Mouse (Mus musculus) stomach, embryonic 15.5 days (tissue): Measurements from ENCODE around the gene Ppfibp2. TPM values are rescaled to one million over a fixed set of nuclear protein-coding genes. Genes with fewer than 3 reads are reported as not detected.

ENCODE experiments used
- ATAC-seq: fragments of 200-750 bp; cut with Nextera tagmentation; 2 replicates; pipeline ENCODE4 v1.8.0; 2017; ENCODE audit warnings: low read depth, moderate number of reproducible peaks, moderate TSS enrichment; ENCODE audit not compliant: insufficient read depth, low FRiP score
- H3K27ac ChIP-seq: fragments of 300-500 bp; sonication (generic); 2 replicates; pipeline ENCODE4 v1.5.1; 2015; ENCODE audit warnings: mild to moderate bottlenecking, inconsistent platforms
- H3K27me3 ChIP-seq: fragments of 300-500 bp; sonication (generic); replicated peaks from 2 replicates; pipeline ENCODE4 v1.6.1; 2015; ENCODE audit warnings: inconsistent platforms
- H3K36me3 ChIP-seq: fragments of 300-500 bp; sonication (generic); 2 replicates; pipeline ENCODE4 v1.6.1; 2015; ENCODE audit warnings: inconsistent platforms
- H3K4me1 ChIP-seq: fragments of 300-500 bp; sonication (generic); 2 replicates; pipeline ENCODE4 v1.6.1; 2015; ENCODE audit warnings: inconsistent platforms
- H3K4me2 ChIP-seq: fragments of 300-500 bp; sonication (generic); 2 replicates; pipeline ENCODE4 v1.6.1; 2015; ENCODE audit warnings: mild to moderate bottlenecking, inconsistent platforms
- H3K4me3 ChIP-seq: fragments of 300-500 bp; sonication (generic); replicated peaks from 2 replicates; pipeline ENCODE4 v1.5.1; 2015; ENCODE audit warnings: inconsistent platforms
- H3K9ac ChIP-seq: fragments of 300-500 bp; sonication (generic); 2 replicates; pipeline ENCODE4 v1.6.1; 2015; ENCODE audit warnings: inconsistent platforms
- H3K9me3 ChIP-seq: fragments of 300-500 bp; sonication (generic); 2 replicates; pipeline ENCODE4 v1.6.1; 2016; ENCODE audit warnings: inconsistent platforms
- WGBS: fragments of 180-500 bp; shearing (Covaris S2); methylation state at CpG from one replicate; pipeline ENCODE4 v1.1.7; 2015; 5-methylcytosine and 5-hydroxymethylcytosine counted together
- polyA plus RNA-seq: library from polyadenylated mRNA; unstranded; fragments of >200 nt; fragmentation: Nextera tagmentation; extraction: Ambion mirVana; gene quantifications from 2 replicates; pipeline ENCODE4 v1.2.1, GENCODE M21; 2015

The Ppfibp2 gene
- 13.0 and 13.7 TPM in 2 replicates for polyA plus RNA-seq

DNA sequence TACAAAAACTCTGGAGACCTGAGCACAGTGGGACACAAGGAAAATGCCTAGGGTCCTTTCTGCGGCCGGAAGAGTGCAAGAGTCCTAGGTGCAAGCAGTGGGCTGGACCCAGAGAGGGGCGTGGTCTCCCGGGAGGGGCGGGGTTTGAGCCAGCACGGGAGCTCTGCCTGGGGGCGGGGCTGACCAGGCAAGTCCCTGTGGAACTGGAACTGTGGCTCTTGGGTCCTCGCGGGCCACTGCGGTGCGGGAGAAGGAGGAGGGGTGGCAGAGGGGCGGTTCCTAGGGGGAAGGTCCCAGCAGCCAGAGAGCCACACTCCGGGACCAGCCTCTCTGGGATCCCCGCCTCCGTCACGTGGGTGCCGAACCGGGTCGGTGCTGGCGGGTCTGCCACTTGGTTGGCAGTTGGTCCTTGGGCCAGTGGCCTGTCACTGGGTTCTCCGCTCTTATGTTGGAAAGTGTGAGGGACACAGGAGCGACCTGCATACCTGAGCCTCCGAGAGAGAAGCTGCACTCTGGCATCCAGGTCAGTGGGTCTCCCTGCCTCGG lies at the start of gene Ppfibp2:
Gene Ppfibp2, plus strand, starts transcription at position 351 of the 546 bp plus-strand sequence.
- Histone ChIP-seq H3K9ac (peak within 1 kb of the TSS; percentile 25), H3K27me3 (no peaks in the 10 kb centered on the region), H3K9me3 (no peaks in the 10 kb centered on the region), H3K36me3 (no peaks in the 10 kb centered on the region; the same call in 1 of the 2 replicates), H3K4me3 (peak within 1 kb of the TSS; percentile 60), H3K4me1 (0 out of 2 replicates have a peak, but pooled peaks cover 6% of the 10 kb centered on the region), H3K4me2 (peak within 1 kb of the TSS; percentile 95), H3K27ac (peak within 1 kb of the TSS; percentile 77)
- 0% methylated on average over 22 of the region's 24 CpGs for WGBS
- ATAC-seq, result peak; percentile 95

DNA sequence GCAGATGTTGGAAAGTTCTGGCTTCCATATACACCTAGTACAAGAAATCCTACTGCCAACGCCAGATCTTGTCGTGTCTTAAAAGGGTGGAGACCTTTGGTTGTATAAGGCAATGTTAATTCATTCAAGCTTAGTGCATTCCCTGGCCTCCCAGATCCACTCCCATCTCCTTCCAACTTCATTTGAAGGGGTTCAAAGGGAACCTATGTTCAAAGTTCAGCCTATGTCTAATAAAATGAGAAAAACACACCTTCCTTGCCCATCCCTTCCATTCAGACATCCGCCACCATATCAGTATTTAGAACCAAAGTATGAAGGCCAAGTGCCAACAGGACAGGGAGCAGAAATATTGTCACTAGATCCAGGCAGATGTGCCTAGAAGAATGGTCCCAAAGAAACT lies 47.1 kb upstream of the Ppfibp2 start:
- H3K27ac ChIP-seq, result no peak overlapping the region
- no peak overlapping the region for H3K4me3 ChIP-seq
- no peaks in the 10 kb centered on the region for H3K4me1 ChIP-seq
- H3K4me2 ChIP-seq, result no peak overlapping the region
- H3K36me3 ChIP-seq, result no peaks in the 10 kb centered on the region
- no peaks in the 10 kb centered on the region for H3K27me3 ChIP-seq
- no peak overlapping the region for H3K9ac ChIP-seq
- H3K9me3 ChIP-seq, result no peaks in the 10 kb centered on the region
- WGBS, result 89% methylated on average over 3 of the region's 3 CpGs
- ATAC-seq, result no peak

DNA sequence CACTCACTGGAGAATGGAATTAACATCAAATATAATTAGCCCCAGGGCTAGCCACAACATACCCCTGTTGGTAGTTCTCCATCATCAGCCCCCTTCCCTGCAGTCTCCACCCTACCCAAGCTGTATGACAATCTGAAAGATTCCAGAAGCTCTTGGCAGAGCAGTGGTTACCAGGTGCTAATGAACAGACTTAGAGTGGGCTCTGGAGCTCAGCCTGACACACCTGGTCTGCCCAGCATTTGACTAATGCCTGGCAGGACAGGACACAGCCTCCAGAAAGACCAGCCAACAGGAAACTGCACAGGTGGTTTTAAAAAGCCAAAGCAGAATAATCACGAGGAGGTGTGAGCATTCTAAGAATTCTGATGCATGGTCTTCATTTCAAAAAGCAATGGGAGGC lies 41.5 kb upstream of the Ppfibp2 start:
- Histone ChIP-seq H3K36me3 (no peaks in the 10 kb centered on the region), H3K9me3 (no peaks in the 10 kb centered on the region), H3K4me3 (no peak overlapping the region), H3K27ac (no peak overlapping the region), H3K4me2 (no peak overlapping the region), H3K9ac (no peak overlapping the region), H3K27me3 (no peaks in the 10 kb centered on the region), H3K4me1 (no peaks in the 10 kb centered on the region)
- no peak for ATAC-seq
- WGBS, result 53% methylated on average over 1 of the region's 1 CpGs

DNA sequence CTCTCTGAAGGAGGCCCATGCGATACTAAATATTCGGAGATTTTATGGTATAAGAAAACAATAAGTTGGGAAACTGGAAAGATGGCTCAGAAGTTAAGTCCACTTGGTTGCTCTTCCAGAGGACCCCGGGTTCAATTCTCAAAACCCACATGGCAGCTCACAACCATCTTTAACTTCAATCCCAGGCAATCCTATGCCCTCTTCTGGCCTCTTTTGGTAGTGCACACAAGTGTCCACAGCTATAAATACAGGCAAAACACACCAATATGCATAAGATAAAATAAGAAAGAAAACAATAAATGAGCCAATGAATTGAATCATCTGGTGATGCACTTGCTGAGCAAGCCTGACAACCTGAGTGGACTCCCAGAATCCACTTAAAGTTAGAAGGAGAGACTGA lies 39.1 kb upstream of the Ppfibp2 start:
- H3K9ac ChIP-seq, result no peak overlapping the region
- no peaks in the 10 kb centered on the region for H3K9me3 ChIP-seq
- H3K4me3 ChIP-seq, result no peak overlapping the region
- no peak overlapping the region for H3K4me2 ChIP-seq
- H3K36me3 ChIP-seq, result no peaks in the 10 kb centered on the region
- H3K27ac ChIP-seq, result no peak overlapping the region
- H3K27me3 ChIP-seq, result no peaks in the 10 kb centered on the region
- ATAC-seq, result no peak
- 88% methylated on average over 3 of the region's 3 CpGs for WGBS
- no peaks in the 10 kb centered on the region for H3K4me1 ChIP-seq

DNA sequence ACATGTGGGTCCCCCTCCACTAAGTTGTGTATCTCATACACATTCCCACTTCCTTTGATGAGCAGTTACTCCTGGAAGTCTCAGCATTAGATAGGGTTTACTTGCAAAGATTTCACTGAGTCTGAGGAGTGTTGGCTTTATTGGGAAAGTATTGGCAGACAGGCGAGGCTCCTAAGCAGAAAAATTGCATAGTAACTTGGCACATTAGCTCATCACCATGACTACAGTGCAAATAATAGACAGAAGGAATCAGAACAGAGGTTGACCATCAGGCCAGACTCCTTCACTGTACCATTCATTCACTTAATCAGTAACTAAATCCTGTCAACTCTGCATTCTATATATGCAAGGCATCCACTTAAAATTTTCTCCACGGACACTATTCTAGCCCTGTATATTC lies 34.3 kb upstream of the Ppfibp2 start:
- WGBS, result 60% methylated on average over 2 of the region's 2 CpGs
- Histone ChIP-seq H3K27ac (no peak overlapping the region), H3K9me3 (no peaks in the 10 kb centered on the region), H3K36me3 (no peaks in the 10 kb centered on the region), H3K4me1 (no peaks in the 10 kb centered on the region), H3K4me3 (no peak overlapping the region), H3K27me3 (no peaks in the 10 kb centered on the region), H3K4me2 (no peak overlapping the region), H3K9ac (no peak overlapping the region)
- no peak for ATAC-seq

DNA sequence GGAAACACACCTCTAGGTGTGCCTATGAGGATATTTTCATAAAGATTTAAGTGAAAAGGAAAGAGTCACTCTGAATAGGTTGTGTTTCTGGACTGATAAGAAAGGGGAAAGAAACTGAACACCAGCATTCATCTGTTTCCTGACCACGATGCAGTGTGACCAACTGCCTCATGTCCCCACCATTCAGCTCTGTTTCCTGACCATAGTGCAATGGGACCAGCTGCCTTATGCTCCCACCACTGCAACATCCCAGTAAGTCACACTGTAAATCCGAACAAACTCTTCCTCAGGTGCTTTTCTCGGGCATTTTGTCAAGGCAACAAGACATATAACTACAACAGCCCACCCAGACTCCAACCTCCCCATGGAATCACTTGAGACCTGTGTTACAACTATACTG lies 33.4 kb upstream of the Ppfibp2 start:
- 66% methylated on average over 3 of the region's 3 CpGs for WGBS
- Histone ChIP-seq H3K36me3 (no peaks in the 10 kb centered on the region), H3K27me3 (no peaks in the 10 kb centered on the region), H3K4me3 (no peak overlapping the region), H3K4me2 (no peak overlapping the region), H3K4me1 (peaks cover 3% of the 10 kb centered on the region; the same call in 1 of the 2 replicates), H3K9ac (no peak overlapping the region), H3K9me3 (no peaks in the 10 kb centered on the region), H3K27ac (no peak overlapping the region)
- no peak for ATAC-seq

DNA sequence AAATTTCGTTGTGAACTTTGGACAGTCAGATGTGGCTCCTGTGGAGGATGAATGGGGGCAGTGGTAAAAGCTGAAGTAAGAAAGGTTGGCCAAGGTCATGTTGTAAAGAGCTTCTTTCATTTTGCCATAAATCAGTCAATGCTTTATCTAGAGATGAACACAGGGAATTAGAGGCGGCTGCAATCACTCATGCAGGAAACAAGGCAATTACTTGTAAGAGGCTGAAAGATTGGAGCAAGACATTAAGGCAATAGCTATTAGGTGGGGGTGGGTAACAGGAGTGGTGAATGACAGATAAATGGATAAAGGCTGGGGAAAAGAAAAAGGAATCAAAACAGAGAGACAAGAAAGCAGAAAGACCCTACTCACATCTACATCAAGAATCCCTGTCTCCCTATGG lies 31.3 kb upstream of the Ppfibp2 start:
- no peaks in the 10 kb centered on the region for H3K9me3 ChIP-seq
- 38% methylated on average over 2 of the region's 2 CpGs for WGBS
- no peaks in the 10 kb centered on the region for H3K36me3 ChIP-seq
- no peaks in the 10 kb centered on the region for H3K27me3 ChIP-seq
- no peak overlapping the region for H3K4me2 ChIP-seq
- ATAC-seq, result no peak
- H3K4me1 ChIP-seq, result peaks cover 4% of the 10 kb centered on the region; the same call in 1 of the 2 replicates
- no peak overlapping the region for H3K4me3 ChIP-seq
- no peak overlapping the region for H3K27ac ChIP-seq
- no peak overlapping the region for H3K9ac ChIP-seq

DNA sequence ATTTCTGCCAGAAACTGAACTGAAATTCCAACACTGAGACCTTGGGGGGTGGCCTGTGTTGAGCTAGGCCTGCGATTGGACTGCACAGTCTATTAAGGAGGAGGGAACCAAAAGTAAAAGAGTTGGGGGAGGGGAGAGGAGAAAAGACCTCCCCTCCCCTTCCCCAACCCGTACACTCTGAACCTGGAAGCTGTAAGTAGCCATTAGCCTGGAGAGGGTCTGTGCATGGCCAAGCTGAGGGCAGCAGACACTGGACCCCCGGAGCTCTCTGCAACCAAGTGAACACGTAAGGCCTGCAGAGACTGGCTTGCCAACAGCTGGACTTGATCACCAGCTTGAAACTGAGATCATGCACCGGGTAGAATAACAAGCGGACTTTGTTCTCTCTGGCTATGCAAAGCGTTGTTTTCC lies 27.7 kb upstream of the Ppfibp2 start, which contains the start of gene Olfml1:
Gene Olfml1, plus strand, starts transcription at position 186 of the 411 bp plus-strand sequence.
- Histone ChIP-seq H3K27ac (peak within 1 kb of the TSS; percentile 82), H3K36me3 (peaks cover 7% of the 10 kb centered on the region; the same call in 1 of the 2 replicates), H3K9me3 (no peaks in the 10 kb centered on the region), H3K27me3 (no peaks in the 10 kb centered on the region), H3K4me1 (peaks cover 6% of the 10 kb centered on the region; the same call in 1 of the 2 replicates), H3K9ac (0 out of 2 replicates have a peak within 1 kb of the TSS, but pooled peaks have one; percentile 19), H3K4me3 (peak within 1 kb of the TSS; percentile 41), H3K4me2 (peak within 1 kb of the TSS; percentile 54)
- 21% methylated on average over 7 of the region's 7 CpGs for WGBS
- peak; percentile 90 for ATAC-seq

DNA sequence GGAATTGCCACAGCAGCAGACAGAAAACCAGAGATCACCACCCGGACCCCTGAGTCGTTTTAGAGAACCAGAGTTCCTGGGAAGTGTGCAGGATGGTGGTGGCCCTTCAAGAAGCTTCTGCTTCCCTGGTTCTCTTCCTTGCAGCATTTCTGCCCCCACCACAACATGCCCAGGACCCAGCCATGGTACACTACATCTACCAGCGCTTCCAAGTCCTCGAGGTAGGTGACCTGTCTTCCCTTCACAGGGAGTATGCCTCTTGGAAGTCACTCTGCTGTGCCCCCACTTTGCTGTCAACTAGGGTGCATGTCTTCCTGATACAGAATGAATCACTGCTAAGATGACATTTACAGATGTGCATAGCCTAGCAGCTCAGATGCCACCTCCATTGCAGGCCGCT lies 27.3 kb upstream of the Ppfibp2 start:
- 45% methylated on average over 5 of the region's 5 CpGs for WGBS
- 0 out of 2 replicates have a peak overlapping the region, but pooled peaks have one; percentile 19 for H3K9ac ChIP-seq
- ATAC-seq, result no peak

DNA sequence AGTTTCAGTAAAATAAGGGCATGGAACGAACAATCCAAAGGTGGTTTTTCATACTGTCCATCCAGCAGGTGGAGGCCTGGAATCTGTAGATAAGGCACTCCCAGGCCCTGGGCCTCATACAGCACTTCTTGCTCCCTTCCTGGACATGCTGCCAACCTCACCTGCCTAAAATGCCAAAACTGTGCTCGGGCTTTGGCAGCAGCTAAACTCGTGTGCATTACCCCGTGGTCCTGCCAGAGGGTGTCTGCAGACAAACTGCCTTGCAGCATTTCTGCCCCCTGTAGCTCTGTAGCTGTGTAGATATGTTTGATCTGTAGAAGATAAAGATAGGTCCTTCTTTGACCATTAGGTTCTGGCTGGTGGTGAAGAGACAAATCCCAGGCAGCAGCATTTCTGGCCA lies 26.0 kb upstream of the Ppfibp2 start:
- H3K9ac ChIP-seq, result no peak overlapping the region
- H3K27ac ChIP-seq, result no peak overlapping the region
- no peak for ATAC-seq
- WGBS, result 44% methylated on average over 4 of the region's 4 CpGs
- H3K36me3 ChIP-seq, result peaks cover 7% of the 10 kb centered on the region; the same call in 1 of the 2 replicates
- peak overlapping the region; percentile 28 for H3K4me3 ChIP-seq
- H3K27me3 ChIP-seq, result no peaks in the 10 kb centered on the region
- H3K4me1 ChIP-seq, result peaks cover 6% of the 10 kb centered on the region; the same call in 1 of the 2 replicates
- H3K9me3 ChIP-seq, result no peaks in the 10 kb centered on the region
- peak overlapping the region; percentile 50 for H3K4me2 ChIP-seq

More for the DNA sequence above, 27.3 kb upstream of the Ppfibp2 start:
- Histone ChIP-seq H3K27me3 (no peaks in the 10 kb centered on the region), H3K4me2 (peak overlapping the region; percentile 54), H3K27ac (peak overlapping the region; percentile 82), H3K9me3 (no peaks in the 10 kb centered on the region), H3K4me3 (peak overlapping the region; percentile 41), H3K4me1 (peaks cover 6% of the 10 kb centered on the region; the same call in 1 of the 2 replicates), H3K36me3 (peaks cover 7% of the 10 kb centered on the region; the same call in 1 of the 2 replicates)

DNA sequence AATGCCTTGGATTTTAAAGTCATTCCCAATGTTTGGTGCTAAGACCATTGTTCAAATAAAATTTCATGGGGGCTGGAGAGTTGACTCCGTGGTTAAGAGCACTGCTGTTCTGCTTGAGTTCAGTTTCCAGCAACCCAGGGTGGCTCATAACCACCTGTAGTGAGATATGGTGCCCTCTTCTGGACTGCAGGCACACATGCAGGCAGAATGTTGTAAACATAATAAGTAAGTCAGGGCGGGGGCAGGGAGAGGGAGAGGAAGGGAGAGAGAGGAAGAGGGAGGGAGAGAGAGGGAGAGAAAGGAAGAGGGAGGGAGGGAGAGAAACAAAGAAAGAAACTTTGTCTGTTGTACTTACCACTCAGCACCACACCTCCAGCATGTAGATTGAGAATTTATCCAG lies 21.2 kb upstream of the Ppfibp2 start:
- Histone ChIP-seq H3K27ac (no peak overlapping the region), H3K4me2 (no peak overlapping the region), H3K36me3 (peaks cover 7% of the 10 kb centered on the region; the same call in 1 of the 2 replicates), H3K9me3 (no peaks in the 10 kb centered on the region), H3K4me1 (0 out of 2 replicates have a peak, but pooled peaks cover 2% of the 10 kb centered on the region), H3K9ac (no peak overlapping the region), H3K4me3 (no peak overlapping the region), H3K27me3 (no peaks in the 10 kb centered on the region)
- WGBS, result 67% methylated on average over 2 of the region's 2 CpGs
- ATAC-seq, result no peak

DNA sequence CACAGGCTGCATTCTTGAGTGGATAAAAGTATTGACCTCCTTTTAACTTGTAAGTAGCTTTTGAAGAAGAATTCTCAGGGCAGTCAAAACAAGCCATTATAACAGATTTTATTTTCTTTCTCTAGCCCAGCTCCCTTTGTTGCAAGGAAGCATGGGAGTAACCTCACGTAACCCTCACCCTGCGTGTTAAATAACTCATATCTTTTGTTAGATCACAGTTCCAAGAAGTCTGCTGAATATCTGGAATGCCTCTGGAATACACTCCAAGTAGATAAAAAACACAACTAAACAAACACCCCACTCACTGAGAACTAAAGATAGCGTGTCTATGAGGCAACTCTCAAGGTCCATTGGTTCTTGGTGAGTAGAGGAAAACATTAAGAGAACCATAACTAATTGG lies 20.7 kb upstream of the Ppfibp2 start:
- 77% methylated on average over 3 of the region's 3 CpGs for WGBS

More for the DNA sequence above, 20.7 kb upstream of the Ppfibp2 start:
- no peak overlapping the region for H3K4me2 ChIP-seq
- no peak overlapping the region for H3K4me3 ChIP-seq
- H3K9me3 ChIP-seq, result no peaks in the 10 kb centered on the region
- no peak overlapping the region for H3K27ac ChIP-seq
- ATAC-seq, result no peak
- no peaks in the 10 kb centered on the region for H3K27me3 ChIP-seq
- H3K9ac ChIP-seq, result no peak overlapping the region
- H3K4me1 ChIP-seq, result no peaks in the 10 kb centered on the region
- H3K36me3 ChIP-seq, result peaks cover 7% of the 10 kb centered on the region; the same call in 1 of the 2 replicates
